9 mouse cellular contexts compared by ENCODE assay signal in the genomic region with DNA sequence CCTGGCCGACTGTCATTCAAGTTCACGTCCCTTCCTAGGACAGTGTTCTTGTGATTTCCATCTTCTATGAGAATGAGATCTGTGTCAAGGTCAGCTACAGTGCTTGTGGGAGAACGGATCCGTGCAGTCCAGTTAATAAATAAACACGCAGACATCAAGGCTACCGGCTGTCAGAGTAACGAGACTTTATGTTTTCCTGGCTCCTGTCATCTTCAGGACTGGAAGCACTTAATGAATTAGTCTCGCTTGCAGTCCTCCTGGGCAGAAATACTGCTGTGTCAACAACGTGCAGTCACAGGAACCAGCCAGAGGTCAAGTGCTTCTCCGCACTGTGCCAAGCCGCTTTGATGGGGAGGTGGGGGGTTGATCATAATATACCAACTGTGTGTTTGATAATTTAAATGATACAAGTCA. TPM values are rescaled to one million over a fixed set of nuclear protein-coding genes. Genes with fewer than 3 reads are reported as not detected.
DNase-seq lines count a peak whose midpoint lies in the region; ATAC-seq lines count a peak whose summit lies in the region.
"Had no signal": no experiment of that assay in that cellular context is flagged by ENCODE, and none has a peak within 500 bp of the region (broad histone marks: within the 10 kb centered on the region; RNA-seq: fewer than 3 reads in every experiment).

No protein-coding gene starts in this region.

- no peak overlapping the region for H3K9ac ChIP-seq in neural tube, embryonic 11.5 days (ENCODE audit: low read length)
- no peak overlapping the region for H3K9ac ChIP-seq in hindbrain, embryonic 11.5 days (ENCODE audit: low read depth, low read length)
- no peak overlapping the region for H3K9ac ChIP-seq in liver, embryonic 15.5 days

- no peaks in the 10 kb centered on the region for H3K36me3 ChIP-seq in neural tube, embryonic 11.5 days (ENCODE audit: control insufficient read depth, insufficient read depth, low read length)
- no peaks in the 10 kb centered on the region for H3K36me3 ChIP-seq in hindbrain, embryonic 11.5 days (ENCODE audit: control insufficient read depth, insufficient read depth, low read length)
- no peaks in the 10 kb centered on the region for H3K36me3 ChIP-seq in liver, embryonic 15.5 days (replicated peaks)

- ATAC-seq in neural tube, embryonic 11.5 days (ENCODE audit: insufficient read depth, low FRiP score, low TSS enrichment), result no peak
- ATAC-seq in hindbrain, embryonic 11.5 days (ENCODE audit: low FRiP score), result peak; percentile 59; the same call in 1 of the 2 replicates
- no peak for ATAC-seq in liver, embryonic 15.5 days (ENCODE audit: insufficient read depth)
- ATAC-seq in granulocyte monocyte progenitor cell, adult 5-6 weeks (replicated peaks; ENCODE audit: poor library complexity, severe bottlenecking), result no peak

- no peak overlapping the region for H3K4me2 ChIP-seq in neural tube, embryonic 11.5 days (ENCODE audit: low read depth)
- no peak overlapping the region for H3K4me2 ChIP-seq in hindbrain, embryonic 11.5 days (replicated peaks; ENCODE audit: low read depth, low read length)
- peak overlapping the region; percentile 29 for H3K4me2 ChIP-seq in liver, embryonic 15.5 days

- H3K4me3 ChIP-seq in neural tube, embryonic 11.5 days (ENCODE audit: low read depth, low read length), result no peak overlapping the region
- no peak overlapping the region for H3K4me3 ChIP-seq in hindbrain, embryonic 11.5 days (ENCODE audit: low read depth, low read length)
- H3K4me3 ChIP-seq in liver, embryonic 15.5 days (replicated peaks), result no peak overlapping the region
- H3K4me3 ChIP-seq: erythroblast, embryonic 14.5 days had no signal

- peaks cover 7% of the 10 kb centered on the region for H3K4me1 ChIP-seq in neural tube, embryonic 11.5 days (ENCODE audit: control insufficient read depth, insufficient read depth, low read length)
- no peaks in the 10 kb centered on the region; the same call in 1 of the 2 replicates for H3K4me1 ChIP-seq in hindbrain, embryonic 11.5 days (replicated peaks; ENCODE audit: control insufficient read depth, insufficient read depth, low read length)
- H3K4me1 ChIP-seq in liver, embryonic 15.5 days (replicated peaks), result peaks cover 12% of the 10 kb centered on the region; the same call in 1 of the 2 replicates

- H3K27ac ChIP-seq in neural tube, embryonic 11.5 days (ENCODE audit: low read depth, low read length), result no peak overlapping the region
- 0 out of 2 replicates have a peak overlapping the region, but pooled peaks have one; percentile 42 for H3K27ac ChIP-seq in hindbrain, embryonic 11.5 days (ENCODE audit: low read depth, low read length)
- H3K27ac ChIP-seq in liver, embryonic 15.5 days (replicated peaks), result no peak overlapping the region

- WGBS in neural tube, embryonic 11.5 days, result 21% methylated on average over 11 of the region's 11 CpGs
- WGBS in hindbrain, embryonic 11.5 days, result 31% methylated on average over 11 of the region's 11 CpGs
- 32% methylated on average over 11 of the region's 11 CpGs for WGBS in liver, embryonic 15.5 days (ENCODE audit: insufficient replicate concordance)

- H3K27me3 ChIP-seq in neural tube, embryonic 11.5 days (ENCODE audit: control insufficient read depth, insufficient read depth, low read length), result no peaks in the 10 kb centered on the region
- no peaks in the 10 kb centered on the region for H3K27me3 ChIP-seq in hindbrain, embryonic 11.5 days (ENCODE audit: control insufficient read depth, insufficient read depth, low read length)
- H3K27me3 ChIP-seq in liver, embryonic 15.5 days, result no peaks in the 10 kb centered on the region

- peak; percentile 39 for DNase-seq in neural tube, embryonic 11.5 days (ENCODE audit: low spot score)
- DNase-seq in neural tube, embryonic 10.5 days (ENCODE audit: extremely low spot score, low spot score), result no peak
- peak; percentile 41 for DNase-seq in hindbrain, embryonic 11.5 days (ENCODE audit: low spot score)
- DNase-seq in yolk sac, embryonic 10.5 days (ENCODE audit: low spot score), result peak; percentile 55
- DNase-seq in cerebellum, adult 8-10 months, result no peak
- no peak for DNase-seq in right cerebral cortex, adult 2 months (ENCODE audit: low spot score in 2 of 2)

- H3K9me3 ChIP-seq in neural tube, embryonic 11.5 days (ENCODE audit: control insufficient read depth, low read length), result no peaks in the 10 kb centered on the region
- no peaks in the 10 kb centered on the region for H3K9me3 ChIP-seq in hindbrain, embryonic 11.5 days (ENCODE audit: control insufficient read depth, low read length)
- no peaks in the 10 kb centered on the region for H3K9me3 ChIP-seq in liver, embryonic 15.5 days (replicated peaks)

RNA-seq across cellular contexts. Expression of gene Fam163a, which starts 20.7 kb away (rescaled TPM):
- 4.6 and 5.8 TPM in 2 replicates for polyA plus RNA-seq in neural tube, embryonic 11.5 days (2014; fragmentation: Nextera tagmentation; extraction: Ambion mirVana)
- 5.4 and 5.7 TPM in 2 replicates for polyA plus RNA-seq in hindbrain, embryonic 11.5 days (2014; fragmentation: Nextera tagmentation; extraction: Ambion mirVana)
- polyA plus RNA-seq in liver, embryonic 15.5 days (2015; fragmentation: Nextera tagmentation; extraction: Ambion mirVana), result 0.12 TPM in 1 of 2 replicates, not detected in the other
- total RNA-seq in granulocyte monocyte progenitor cell, adult 5-6 weeks (2014; fragmentation: Nextera tagmentation), result not detected in 2 replicates
- not detected in 2 replicates for total RNA-seq in granulocyte monocyte progenitor cell, adult 5-6 weeks (2017)

Comparison
In these comparisons a context has a peak if more than half of its experiments do, and no peak if none do; other contexts are left out.
1. DNase-seq: peak in neural tube, embryonic 11.5 days (single experiment), hindbrain, embryonic 11.5 days (single experiment) and yolk sac, embryonic 10.5 days (single experiment); none in neural tube, embryonic 10.5 days (single experiment), cerebellum, adult 8-10 months (single experiment) and right cerebral cortex, adult 2 months (0 of 2).